Mouse (Mus musculus): ENCODE measurements around the gene Pradc1.
A peak's percentile ranks its signal among the peaks of the same experiment; 100 is the strongest.

The Pradc1 gene

DNA sequence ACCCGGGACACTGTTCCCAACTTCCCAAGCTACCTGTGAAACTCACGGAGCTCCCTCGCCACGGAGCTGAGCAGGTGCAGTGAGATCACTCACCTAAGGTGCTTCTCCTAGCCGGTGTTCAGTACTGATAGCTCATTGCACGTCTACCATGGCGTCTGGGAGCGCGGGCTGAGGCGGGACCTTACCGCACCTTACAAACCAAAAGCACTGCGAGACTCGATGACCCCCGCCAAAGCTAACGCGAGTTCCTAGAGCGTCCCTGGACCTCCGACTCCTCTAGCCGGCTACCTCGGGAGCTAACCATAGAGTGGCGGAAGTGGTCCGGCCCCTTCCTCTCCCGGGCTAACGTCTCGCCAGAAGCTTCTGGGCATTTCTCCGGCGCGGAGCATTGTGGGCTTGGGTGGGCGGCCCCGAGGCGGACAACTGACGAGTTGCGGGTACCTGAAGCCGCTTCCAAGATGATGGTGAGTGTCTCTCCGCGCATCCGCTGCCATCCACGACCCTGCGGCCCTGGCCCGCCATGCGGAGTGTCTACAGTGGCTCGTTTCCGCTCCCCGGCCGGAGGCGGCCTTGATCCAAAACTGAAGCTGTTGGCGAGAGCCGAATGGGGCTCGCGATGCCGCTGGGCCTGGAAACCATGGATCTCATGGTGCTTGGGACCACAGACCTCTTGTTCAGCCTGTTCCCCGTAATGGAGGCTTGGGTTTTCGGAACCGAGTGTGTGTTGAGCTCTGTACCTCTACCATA is at the start of gene Pradc1:
Gene Pradc1, minus strand, starts transcription at position 307 of the 747 bp plus-strand sequence.
- DNase-seq, result peak; percentile 99

DNA sequence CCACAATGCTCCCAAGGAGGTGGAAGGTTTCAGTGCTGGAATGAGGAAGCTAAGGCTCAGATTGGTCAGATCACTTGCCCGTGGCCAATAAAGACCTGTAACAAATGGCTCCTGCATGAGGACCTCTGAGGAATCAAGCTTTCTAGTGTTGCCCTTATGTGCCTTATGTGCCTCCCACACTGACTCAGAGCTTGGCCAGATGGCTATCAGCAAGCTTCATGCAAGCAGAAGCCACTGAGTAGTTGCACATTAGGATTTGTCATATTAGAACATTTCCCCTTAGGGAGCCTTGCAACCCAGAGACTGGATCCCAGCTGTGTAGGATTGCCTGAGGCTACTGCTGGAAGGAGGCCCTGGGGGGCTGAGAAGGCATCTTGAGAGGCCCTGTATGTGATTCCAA is 48.6 kb upstream of the Pradc1 start:
- no peak for DNase-seq

DNA sequence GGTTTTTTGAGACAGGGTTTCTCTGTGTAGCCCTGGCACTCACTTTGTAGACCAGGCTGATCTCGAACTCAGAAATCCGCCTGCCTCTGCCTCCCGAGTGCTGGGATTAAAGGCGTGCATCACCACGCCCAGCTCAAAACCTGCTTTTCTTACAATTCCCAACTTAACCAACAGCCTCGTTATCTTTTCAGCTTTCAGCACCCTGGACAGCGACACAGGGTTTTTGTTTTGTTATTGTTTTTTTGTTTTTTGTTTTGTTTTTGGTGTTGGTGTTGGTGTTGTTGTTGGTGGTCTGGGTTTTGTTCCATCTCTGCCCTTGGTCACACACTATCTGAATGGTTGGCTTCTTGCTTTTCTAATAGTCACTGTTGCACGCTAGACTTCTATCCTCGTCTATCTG is 46.4 kb upstream of the Pradc1 start:
- no peak for DNase-seq

DNA sequence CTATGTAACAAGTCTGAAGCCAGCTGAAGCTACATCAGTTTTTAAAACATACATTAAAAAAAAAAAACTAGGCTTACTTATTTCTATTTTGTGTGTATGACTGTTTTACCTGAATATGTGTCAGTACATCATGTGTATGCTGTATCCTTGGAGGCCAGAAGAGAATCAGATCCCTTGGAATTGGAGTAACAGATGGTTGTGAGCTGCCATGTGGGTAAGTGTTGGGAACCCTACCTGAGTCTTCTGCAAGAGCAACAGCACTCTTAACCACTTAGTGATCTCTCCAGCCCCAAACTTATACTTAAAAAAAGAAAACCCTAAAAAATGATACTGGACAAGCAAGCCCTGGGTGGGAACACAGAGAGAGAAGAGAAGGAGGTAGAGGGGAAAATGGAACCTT is 45.2 kb upstream of the Pradc1 start:
- no peak for DNase-seq

DNA sequence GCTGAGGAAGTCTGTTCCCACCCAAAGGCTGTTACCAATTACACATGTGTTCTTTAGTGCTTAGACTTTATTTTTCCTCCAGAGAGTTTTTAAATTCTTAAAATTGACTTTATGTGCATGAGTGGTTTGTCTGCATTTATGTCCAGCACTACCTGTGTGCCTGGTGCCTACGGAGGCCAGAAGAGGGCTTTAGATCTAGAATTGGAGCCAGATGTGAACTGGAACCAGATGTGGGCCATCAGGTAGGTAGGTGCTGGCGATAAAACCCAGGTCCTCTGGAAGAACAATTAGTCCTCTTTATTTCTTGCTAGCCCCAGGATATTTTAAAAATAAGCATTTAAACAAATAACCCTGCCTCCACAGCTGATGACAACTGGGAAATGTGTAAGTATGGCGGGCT is 39.8 kb upstream of the Pradc1 start:
- no peak for DNase-seq

DNA sequence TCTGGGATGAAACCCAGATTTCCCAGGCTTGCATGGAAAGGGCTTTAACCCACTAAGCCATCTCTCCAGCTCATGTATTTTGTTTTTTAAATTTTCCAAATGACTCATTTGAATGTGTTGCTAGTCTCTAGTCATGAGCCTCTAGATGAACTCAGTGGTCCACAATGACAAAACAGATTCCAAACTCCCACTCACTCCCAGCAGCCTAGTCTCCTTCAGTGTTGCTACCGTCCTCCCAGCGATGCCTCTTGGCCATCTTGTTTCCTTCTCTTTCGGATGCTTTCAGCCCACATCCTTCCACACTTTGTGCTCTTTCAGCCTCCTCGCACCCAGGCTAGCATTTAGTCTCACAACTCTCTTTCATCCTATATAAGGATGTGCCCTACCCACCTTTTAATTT is 38.5 kb upstream of the Pradc1 start:
- DNase-seq, result no peak

DNA sequence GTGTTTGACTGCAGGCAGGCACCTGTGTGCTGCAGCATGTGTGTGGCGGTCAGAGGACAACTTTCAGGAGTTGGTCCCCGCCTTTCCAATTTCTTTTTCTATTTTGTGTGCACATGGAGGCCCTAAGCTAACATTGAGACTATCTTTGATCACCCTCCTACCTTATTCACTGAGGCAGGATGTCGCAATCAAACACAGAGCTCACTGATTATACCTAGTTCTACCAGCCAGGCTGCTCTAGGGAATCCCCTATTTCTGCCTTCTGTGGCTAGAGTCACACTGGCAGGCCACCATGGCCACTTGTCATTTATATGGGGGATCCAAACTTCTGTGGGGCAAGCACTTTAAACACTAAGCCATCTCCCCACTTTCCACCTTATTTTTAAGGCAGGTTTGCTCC is 37.9 kb upstream of the Pradc1 start:
- DNase-seq, result no peak

DNA sequence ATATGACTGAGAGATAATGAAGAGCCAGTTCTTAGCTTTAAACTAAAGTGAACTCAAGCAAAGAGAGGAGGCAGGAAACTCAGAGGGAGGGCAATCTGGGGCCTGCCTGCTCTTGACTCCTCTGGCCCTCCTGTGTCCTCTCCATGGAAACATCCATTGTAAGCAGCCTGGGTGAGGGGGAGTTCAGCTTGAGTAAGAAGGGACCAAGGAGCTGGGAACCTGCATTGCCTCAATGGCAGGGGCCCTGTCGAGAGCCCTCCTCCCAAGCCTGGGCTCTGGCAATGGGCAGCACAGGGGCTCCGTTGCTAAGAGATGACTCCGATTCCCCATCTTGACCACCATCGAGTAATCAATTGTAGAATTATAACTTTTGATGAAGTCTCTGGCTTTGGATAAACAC is 36.7 kb upstream of the Pradc1 start:
- DNase-seq, result no peak

DNA sequence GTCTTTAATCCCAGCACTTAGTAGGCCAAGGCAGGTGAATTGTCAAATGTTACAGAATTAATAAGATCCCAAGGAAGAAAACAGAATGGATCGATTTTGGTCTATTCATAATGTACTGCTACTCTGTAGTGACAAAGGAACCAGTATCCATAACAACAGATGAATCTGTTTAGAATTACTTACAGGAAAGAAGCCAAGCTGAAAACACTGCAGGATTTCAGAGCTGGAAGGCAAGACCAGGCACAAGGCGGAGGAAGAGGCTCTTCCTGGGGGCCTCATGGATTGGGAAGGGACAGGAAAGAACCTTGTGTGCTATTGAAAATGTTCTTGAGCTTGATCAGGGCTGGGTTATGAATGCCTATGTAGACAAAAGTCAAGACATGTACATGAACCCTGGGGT is 34.0 kb upstream of the Pradc1 start:
- no peak for DNase-seq

DNA sequence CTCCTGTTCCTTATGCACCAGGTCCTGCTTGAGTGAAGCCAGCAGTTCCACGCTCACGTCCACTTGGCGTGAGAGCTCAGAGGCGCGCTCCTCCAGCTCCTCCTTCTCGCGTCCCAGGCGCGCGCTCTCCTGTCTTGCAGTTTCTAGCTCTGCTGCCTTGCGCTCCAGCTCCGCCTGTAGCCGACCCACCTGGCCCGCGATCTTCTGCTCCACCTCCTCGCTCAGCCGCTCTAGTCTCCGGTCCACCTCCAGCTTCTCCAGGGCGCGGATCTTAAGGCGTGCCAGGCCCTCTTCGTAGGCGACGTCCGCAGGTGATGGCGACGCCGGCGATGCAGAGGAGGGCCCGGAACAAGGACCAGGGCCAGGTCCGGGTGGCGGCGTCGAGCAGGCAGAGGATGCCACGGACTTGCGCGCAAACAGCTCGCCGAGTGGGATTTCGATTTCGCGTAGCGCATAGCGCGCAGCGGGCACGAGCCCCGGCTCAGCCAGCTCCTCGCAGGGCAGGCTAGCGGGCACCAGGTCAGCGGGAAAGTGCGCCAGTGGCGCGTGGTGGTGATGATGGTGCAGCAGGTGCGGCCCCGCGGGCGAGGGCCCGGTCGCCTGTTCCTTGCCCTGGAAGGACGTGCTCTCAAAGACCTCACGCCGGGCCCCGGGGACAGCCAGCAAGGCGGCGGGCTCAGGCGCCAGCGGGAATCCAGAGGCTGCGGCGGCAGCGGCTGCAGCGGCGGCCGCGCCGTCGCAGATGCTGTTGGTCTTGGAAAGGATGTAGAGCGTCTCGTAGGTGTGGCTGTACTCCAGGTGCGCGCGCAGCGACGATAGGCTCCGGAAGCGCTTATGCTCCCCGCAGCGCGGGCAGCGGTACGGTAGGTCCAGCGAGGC is 32.3 kb upstream of the Pradc1 start:
- no peak for DNase-seq

DNA sequence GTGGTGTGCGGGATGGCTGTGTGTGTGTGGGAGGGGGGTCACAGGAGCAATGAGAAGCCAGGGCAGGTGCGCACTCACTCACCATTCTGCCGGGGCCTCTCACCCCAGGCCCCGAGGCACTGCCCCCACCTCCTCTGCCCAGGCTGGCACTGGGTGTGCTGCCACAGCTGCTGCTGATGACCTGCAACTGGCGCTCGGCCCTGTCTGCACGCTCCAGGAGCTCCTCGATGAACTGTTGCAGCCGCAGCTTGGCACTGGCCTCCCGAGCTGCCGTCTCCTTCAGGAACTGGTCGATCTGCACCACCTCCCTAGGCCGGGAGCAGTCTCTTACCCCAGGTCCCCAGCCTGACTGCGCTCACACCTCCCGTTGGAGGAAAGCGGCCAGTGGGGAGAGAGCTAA is 28.9 kb upstream of the Pradc1 start:
- no peak for DNase-seq

DNA sequence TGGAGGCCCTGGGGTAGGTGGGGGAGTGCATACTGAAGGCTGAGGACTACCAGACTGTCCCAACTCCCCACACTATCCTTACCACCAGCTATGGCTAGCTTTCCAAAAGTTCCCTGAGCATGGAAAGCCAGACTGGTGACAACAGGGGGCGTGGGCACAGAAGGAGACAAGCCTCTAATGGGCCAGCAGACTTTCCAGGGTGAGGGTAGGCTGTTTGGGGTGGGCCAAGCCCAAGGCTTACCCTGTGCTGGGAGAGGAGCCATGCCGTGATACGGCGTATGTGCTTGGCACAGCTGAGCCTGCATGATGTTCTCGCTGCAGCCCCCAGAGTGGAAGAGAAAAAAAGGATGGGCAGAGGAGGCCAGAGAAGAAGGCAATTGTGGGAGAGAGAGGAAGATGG is 28.2 kb upstream of the Pradc1 start:
- peak; percentile 69 for DNase-seq

DNA sequence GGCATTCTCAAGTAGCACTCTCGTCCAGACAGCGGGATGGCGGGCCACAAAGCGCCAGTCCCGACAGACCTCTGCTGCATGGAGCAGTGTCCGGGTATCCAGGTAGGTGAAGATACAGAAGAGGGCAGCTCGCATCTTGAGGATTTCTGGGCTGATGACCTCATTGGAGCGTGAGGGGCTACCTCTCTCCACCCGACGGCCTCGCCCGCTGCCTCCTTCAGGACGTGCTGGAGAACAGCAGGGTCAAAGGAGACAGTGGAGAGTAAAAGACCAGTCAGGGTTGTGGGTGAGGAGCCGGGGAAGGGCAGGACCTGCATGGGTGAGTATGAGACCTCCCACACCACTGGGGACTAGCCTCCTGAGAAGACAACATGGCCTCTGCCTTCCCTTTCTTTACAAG is 26.6 kb upstream of the Pradc1 start:
- no peak for DNase-seq

DNA sequence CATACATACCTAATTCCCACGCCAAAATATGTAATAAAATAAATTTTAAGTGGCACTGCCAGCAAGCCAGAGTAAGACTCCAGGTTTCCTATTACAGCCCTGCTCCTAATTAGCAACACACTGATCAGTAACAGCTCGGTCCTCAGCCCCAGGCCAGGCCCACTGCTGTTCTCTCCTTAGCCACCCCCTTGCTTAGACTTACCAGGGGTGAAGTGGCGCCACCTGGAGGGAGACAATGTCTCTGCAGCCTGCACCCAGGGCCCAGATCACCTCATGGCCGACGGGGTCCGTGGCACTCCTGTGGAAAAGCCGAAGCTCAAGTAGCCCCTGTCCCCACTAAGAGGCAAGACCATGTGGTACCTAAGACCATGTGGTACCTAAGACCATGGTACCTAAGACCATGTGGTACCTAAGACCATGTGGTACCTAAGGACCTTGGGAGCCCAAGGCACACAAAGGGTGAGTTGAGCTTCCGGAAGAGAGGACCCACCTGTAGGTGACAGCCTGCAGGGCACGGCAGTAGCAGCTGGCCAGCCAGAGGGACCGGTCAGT is 25.7 kb upstream of the Pradc1 start:
- DNase-seq, result no peak

DNA sequence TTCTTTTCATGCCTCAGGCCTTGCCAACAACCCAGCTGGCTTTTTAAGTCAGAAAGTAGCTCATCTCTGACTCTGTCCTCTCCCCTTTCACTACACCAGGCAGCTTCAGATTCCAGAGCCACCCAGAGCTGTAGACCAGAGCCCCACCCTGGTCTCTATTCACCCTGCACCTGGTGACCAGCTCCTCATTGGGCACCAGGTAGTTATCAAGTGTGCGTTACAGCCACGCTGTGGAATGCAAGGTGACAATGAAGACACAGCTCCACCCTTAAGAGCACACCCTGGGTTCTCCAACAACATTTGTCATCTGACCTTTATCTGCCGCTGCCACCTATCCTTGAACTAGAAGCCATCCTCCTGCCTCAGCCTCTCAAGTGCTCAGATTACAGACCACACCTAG is 23.8 kb upstream of the Pradc1 start:
- DNase-seq, result no peak

DNA sequence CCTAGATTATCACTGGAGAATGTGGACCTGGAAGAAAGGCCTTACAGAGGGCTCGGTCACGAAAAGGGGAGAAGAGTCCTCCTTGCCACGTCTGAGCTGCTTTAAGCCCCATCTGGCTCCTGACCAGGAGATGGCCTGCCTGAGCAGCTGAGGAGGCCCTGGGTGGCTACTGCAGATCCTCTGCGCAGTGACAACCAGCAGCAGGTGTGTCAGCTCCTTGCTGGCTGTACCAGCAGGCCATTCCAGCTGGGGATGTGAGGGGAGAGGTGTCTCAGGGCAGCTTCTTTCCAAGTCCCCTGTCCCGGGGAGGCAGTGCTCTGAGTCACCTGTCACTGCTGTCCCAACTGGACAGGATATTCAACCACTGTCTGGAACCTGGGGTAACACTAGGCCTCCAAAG is 20.8 kb upstream of the Pradc1 start:
- DNase-seq, result no peak

DNA sequence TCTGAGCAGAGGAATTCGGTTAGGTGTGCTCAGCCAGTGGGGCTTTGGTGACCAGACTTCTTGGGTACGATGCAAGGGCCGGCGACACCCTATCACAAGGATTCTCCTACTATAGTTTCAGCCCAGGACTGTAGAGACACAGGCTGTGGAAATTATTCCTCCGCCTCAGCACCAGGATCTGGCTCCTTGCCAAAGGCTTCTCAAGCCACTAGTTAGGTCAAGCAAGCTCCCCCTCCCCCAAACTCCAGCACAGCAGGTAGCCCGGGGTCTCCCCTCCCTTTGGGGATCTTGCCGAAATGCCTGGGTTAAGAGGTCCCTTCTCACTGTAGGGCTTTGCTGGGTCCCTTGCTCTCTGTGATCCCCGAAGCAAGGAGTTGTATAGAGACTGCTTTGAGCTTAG is 20.2 kb upstream of the Pradc1 start:
- no peak for DNase-seq

DNA sequence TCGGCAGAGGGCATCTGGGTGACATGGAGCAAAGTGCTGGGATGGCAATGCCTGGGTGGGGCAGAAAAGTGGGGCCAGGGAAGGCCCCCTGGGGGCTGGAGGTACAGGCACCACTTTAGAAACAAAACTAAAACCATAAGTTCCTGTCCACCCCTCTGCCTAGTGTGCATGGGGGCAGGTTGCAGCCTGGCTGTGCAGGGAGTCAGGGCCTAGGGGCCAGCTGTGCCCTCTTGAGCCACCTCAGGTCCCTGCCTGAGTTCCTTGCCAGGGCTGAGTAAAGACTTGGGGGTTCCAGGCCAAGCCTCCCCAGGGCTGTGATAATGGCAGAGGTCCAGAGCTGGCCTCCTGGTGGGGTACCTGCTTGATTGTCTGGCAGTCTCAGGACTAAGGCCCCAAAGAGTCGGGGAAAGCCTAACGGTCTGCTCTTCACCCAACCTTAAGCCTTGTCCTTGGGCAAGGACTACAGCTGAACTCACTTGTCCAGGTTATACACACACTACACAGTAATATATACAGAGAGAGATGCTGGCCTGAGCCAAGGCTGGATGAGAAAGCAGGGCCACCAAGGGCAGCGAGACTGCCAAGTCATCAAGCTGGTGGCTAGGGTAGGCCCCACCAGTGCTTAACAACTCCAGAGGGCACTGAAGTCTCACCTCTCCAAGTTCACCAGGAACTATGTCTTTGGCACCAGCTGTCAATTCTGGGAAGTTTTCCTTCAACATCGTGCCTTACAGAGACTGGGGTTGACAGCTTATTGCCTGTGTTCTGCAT is 18.1 kb upstream of the Pradc1 start:
- DNase-seq, result no peak

DNA sequence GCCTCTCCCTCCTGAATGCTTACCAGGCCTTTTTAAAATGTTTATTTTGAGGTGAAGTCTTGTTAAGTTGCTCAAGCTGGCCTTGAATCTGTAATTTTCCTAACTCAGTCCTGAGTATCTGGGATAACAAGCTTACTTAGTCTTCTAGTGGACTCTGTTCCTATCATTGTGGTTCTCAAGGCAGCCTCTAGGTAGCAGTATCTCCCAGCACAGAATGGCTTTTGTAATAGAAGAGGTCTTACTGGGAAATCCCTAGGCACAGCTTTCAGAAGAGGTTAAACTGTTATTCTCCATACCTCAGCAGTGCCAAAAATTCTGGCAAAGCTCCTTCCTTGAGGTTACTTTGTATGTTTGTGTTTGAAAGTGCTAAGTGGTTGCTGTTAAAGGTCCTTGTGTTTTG is 13.6 kb upstream of the Pradc1 start:
- no peak for DNase-seq

DNA sequence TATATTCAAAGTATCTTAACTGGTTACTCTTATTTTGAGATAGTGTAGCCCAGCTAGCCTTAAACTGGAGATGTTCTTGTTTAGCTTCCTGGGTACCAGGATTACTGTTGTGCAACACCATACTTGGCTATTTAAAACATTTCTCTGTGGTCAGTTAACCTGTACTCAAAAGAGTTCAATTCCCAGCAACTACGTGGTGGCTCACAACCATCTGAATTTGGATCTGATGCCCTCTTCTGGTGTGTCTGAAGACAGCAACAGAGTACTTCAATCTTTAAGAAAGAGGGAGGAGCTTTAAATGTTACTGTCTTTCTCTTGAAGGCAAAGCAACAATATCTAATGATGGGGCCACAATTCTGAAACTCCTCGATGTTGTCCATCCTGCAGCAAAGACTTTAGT is 7.9 kb upstream of the Pradc1 start:
- DNase-seq, result no peak

DNA sequence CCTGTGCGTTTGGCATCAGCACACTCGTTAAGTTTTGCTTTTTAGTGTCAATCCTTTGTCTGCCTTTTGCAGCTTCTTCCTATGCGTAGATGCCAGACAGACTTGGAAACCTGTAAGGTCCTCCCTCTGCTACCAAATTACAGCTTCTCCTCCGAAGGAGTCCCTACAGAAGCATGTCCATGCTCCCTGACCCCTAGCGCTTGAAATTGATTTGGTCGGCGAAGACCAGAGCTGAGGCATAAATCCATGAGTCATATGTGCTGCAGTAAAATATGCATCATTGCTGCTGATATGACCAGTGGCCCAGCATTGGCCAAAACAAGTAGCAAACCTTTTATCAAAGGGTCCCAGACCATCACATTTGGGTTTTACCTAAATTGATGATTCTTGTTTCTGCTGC is 1.0 kb upstream of the Pradc1 start:
- no peak for DNase-seq

DNA sequence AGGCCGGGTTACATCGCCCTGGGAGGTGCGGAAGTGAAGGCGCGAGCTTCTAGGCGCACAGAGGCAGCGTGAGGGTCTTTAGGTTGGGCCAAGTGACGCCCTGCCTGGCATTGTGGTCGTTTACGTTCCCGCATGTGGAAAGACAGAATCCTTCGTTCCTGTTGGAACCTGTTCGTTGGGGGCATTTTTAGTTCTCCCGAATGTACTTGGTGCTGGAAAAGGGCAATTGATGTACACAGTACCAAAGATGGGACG is 568 bp upstream of the Pradc1 start:
- DNase-seq, result no peak

Data from layer of hippocampus, adult 9-11 months (tissue).